Mouse (Mus musculus) CD4-positive, CD25-positive, alpha-beta regulatory T cell (primary cell): ENCODE measurements around the gene Cpt1a. TPM values are rescaled to one million over a fixed set of nuclear protein-coding genes. Genes with fewer than 3 reads are reported as not detected.

ENCODE experiments used
- polyA plus RNA-seq: library from polyadenylated mRNA; unstranded; fragments of 100-300 nt; shearing (Covaris generic); gene quantifications from one replicate; pipeline ENCODE4 v1.2.1, GENCODE M21; 2017

Cpt1a gene
- polyA plus RNA-seq = 50.7 TPM

GRCm38 (mm10) chr19:3322261-3322969 is at the start of gene Cpt1a:
Gene Cpt1a (plus strand): TSS chr19:3322334.

GRCm38 (mm10) chr19:3282572-3283467 is 39.3 kb upstream of the Cpt1a start, which contains the start of the genes Mrpl21 and Ighmbp2:
Gene Mrpl21 (plus strand): TSS chr19:3282901.
Gene Ighmbp2 (minus strand): TSS chr19:3283017.

GRCm38 (mm10) chr19:3388629-3389057 is 66.5 kb downstream of the Cpt1a start, which contains the start of gene Tesmin:
Gene Tesmin (plus strand): TSS chr19:3388857.

GRCm38 (mm10) chr19:3414268-3414733 is 92.2 kb downstream of the Cpt1a start, which contains the start of gene Gal:
Gene Gal (minus strand): TSS chr19:3414544.

Other genes starting within 250 kb of the Cpt1a start
- gene Mrpl21, start 39.4 kb upstream of the Cpt1a start, polyA plus RNA-seq = 104 TPM
- gene Ighmbp2, start 39.3 kb upstream of the Cpt1a start, polyA plus RNA-seq = 16.3 TPM
- gene Tesmin, start 66.5 kb downstream of the Cpt1a start, polyA plus RNA-seq = not detected
- gene Gal, start 92.2 kb downstream of the Cpt1a start, polyA plus RNA-seq = 0.23 TPM